Mouse (Mus musculus): ENCODE results near the gene Srsf9. TPM values are rescaled to one million over a fixed set of nuclear protein-coding genes. Genes with fewer than 3 reads are reported as not detected.

The Srsf9 gene
- 396 and 421 TPM in 2 replicates for polyA plus RNA-seq (2016; fragmentation: Nextera tagmentation; extraction: Ambion mirVana)

- Histone ChIP-seq H3K27ac (replicated peaks) (peak within 1 kb of the TSS; percentile 98), H3K9me3 (replicated peaks) (no peaks in the 10 kb centered on the region), H3K36me3 (peaks cover 34% of the 10 kb centered on the region), H3K27me3 (ENCODE audit: low read depth, poor library complexity, severe bottlenecking) (no peaks in the 10 kb centered on the region), H3K4me1 (peaks cover 37% of the 10 kb centered on the region), H3K4me3 (peak within 1 kb of the TSS; percentile 79)
- peak; percentile 95 for DNase-seq (ENCODE audit: low spot score)
- WGBS: under 1% methylated on average over 92 of the region's 97 CpGs
These were observed at the start of gene Srsf9 for GRCm38 (mm10) chr5:115326875-115327609. Gene Srsf9 (plus strand): TSS chr5:115327177.

- DNase-seq (ENCODE audit: low spot score): no peak
- H3K4me1 ChIP-seq: peaks cover 23% of the 10 kb centered on the region
- 90% methylated on average over 1 of the region's 1 CpGs for WGBS
- peaks cover 2% of the 10 kb centered on the region for H3K36me3 ChIP-seq
- H3K27ac ChIP-seq (replicated peaks): no peak overlapping the region
- H3K4me3 ChIP-seq: no peak overlapping the region
- H3K9me3 ChIP-seq (replicated peaks): no peaks in the 10 kb centered on the region
- H3K27me3 ChIP-seq (ENCODE audit: low read depth, poor library complexity, severe bottlenecking): no peaks in the 10 kb centered on the region
These were observed 48.9 kb upstream of the Srsf9 start for GRCm38 (mm10) chr5:115278053-115278452.

GRCm38 (mm10) chr5:115278785-115279184 is 48.2 kb upstream of the Srsf9 start:
- Histone ChIP-seq H3K27ac (replicated peaks) (no peak overlapping the region), H3K27me3 (ENCODE audit: low read depth, poor library complexity, severe bottlenecking) (no peaks in the 10 kb centered on the region), H3K9me3 (replicated peaks) (no peaks in the 10 kb centered on the region), H3K4me1 (peaks cover 16% of the 10 kb centered on the region), H3K4me3 (no peak overlapping the region), H3K36me3 (peaks cover 9% of the 10 kb centered on the region)
- 77% methylated on average over 2 of the region's 2 CpGs for WGBS
- DNase-seq (ENCODE audit: low spot score): no peak

- Histone ChIP-seq H3K9me3 (replicated peaks) (no peaks in the 10 kb centered on the region), H3K4me1 (peaks cover 13% of the 10 kb centered on the region), H3K27ac (replicated peaks) (peak within 1 kb of the TSS; percentile 87), H3K4me3 (peak within 1 kb of the TSS; percentile 97), H3K27me3 (ENCODE audit: low read depth, poor library complexity, severe bottlenecking) (no peaks in the 10 kb centered on the region), H3K36me3 (peaks cover 15% of the 10 kb centered on the region)
- WGBS: 3% methylated on average over 45 of the region's 45 CpGs
- peak; percentile 81 for DNase-seq (ENCODE audit: low spot score)
These were observed 47.5 kb upstream of the Srsf9 start, which contains the start of gene Coq5 for GRCm38 (mm10) chr5:115279226-115280049. Gene Coq5 (plus strand): TSS chr5:115279666.

GRCm38 (mm10) chr5:115280050-115280687 is 46.8 kb upstream of the Srsf9 start:
- DNase-seq (ENCODE audit: low spot score): no peak
- Histone ChIP-seq H3K4me3 (peak overlapping the region; percentile 97), H3K27ac (replicated peaks) (peak overlapping the region; percentile 87), H3K36me3 (peaks cover 22% of the 10 kb centered on the region), H3K27me3 (ENCODE audit: low read depth, poor library complexity, severe bottlenecking) (no peaks in the 10 kb centered on the region), H3K9me3 (replicated peaks) (no peaks in the 10 kb centered on the region), H3K4me1 (peaks cover 13% of the 10 kb centered on the region)
- 14% methylated on average over 17 of the region's 17 CpGs for WGBS

- Histone ChIP-seq H3K4me3 (no peak overlapping the region), H3K27ac (replicated peaks) (no peak overlapping the region), H3K9me3 (replicated peaks) (no peaks in the 10 kb centered on the region), H3K4me1 (peaks cover 13% of the 10 kb centered on the region), H3K36me3 (peaks cover 60% of the 10 kb centered on the region), H3K27me3 (ENCODE audit: low read depth, poor library complexity, severe bottlenecking) (no peaks in the 10 kb centered on the region)
- no peak for DNase-seq (ENCODE audit: low spot score)
- WGBS: 96% methylated on average over 3 of the region's 3 CpGs
These were observed 42.2 kb upstream of the Srsf9 start for GRCm38 (mm10) chr5:115284735-115285134.

- no peak for DNase-seq (ENCODE audit: low spot score)
- WGBS: 92% methylated on average over 8 of the region's 8 CpGs
- Histone ChIP-seq H3K36me3 (peaks cover 98% of the 10 kb centered on the region), H3K9me3 (replicated peaks) (no peaks in the 10 kb centered on the region), H3K4me3 (no peak overlapping the region), H3K4me1 (peaks cover 13% of the 10 kb centered on the region), H3K27me3 (ENCODE audit: low read depth, poor library complexity, severe bottlenecking) (no peaks in the 10 kb centered on the region), H3K27ac (replicated peaks) (no peak overlapping the region)
These were observed 32.8 kb upstream of the Srsf9 start for GRCm38 (mm10) chr5:115294173-115294572.

- Histone ChIP-seq H3K36me3 (peaks cover 83% of the 10 kb centered on the region), H3K27ac (replicated peaks) (no peak overlapping the region), H3K27me3 (ENCODE audit: low read depth, poor library complexity, severe bottlenecking) (no peaks in the 10 kb centered on the region), H3K4me1 (peaks cover 24% of the 10 kb centered on the region), H3K9me3 (replicated peaks) (no peaks in the 10 kb centered on the region), H3K4me3 (no peak overlapping the region)
- no peak for DNase-seq (ENCODE audit: low spot score)
- WGBS: 91% methylated on average over 10 of the region's 10 CpGs
These were observed 30.6 kb upstream of the Srsf9 start for GRCm38 (mm10) chr5:115296347-115296746.

GRCm38 (mm10) chr5:115300035-115300744 is 26.8 kb upstream of the Srsf9 start:
- peaks cover 31% of the 10 kb centered on the region for H3K4me1 ChIP-seq
- peak overlapping the region; percentile 93 for H3K27ac ChIP-seq (replicated peaks)
- WGBS: 2% methylated on average over 46 of the region's 46 CpGs
- peak overlapping the region; percentile 94 for H3K4me3 ChIP-seq
- peak; percentile 70 for DNase-seq (ENCODE audit: low spot score)
- H3K27me3 ChIP-seq (ENCODE audit: low read depth, poor library complexity, severe bottlenecking): peaks cover 17% of the 10 kb centered on the region
- peaks cover 46% of the 10 kb centered on the region for H3K36me3 ChIP-seq
- H3K9me3 ChIP-seq (replicated peaks): no peaks in the 10 kb centered on the region

GRCm38 (mm10) chr5:115300792-115301614 is 26.0 kb upstream of the Srsf9 start, which contains the start of gene Dynll1:
Gene Dynll1 (minus strand): TSS chr5:115300999.
- 1% methylated on average over 65 of the region's 66 CpGs for WGBS
- peaks cover 37% of the 10 kb centered on the region for H3K36me3 ChIP-seq
- H3K27ac ChIP-seq (replicated peaks): peak within 1 kb of the TSS; percentile 93
- peaks cover 31% of the 10 kb centered on the region for H3K4me1 ChIP-seq
- peak within 1 kb of the TSS; percentile 94 for H3K4me3 ChIP-seq
- peak; percentile 99 for DNase-seq (ENCODE audit: low spot score)
- H3K27me3 ChIP-seq (ENCODE audit: low read depth, poor library complexity, severe bottlenecking): peaks cover 17% of the 10 kb centered on the region
- H3K9me3 ChIP-seq (replicated peaks): no peaks in the 10 kb centered on the region

- peak overlapping the region; percentile 93 for H3K27ac ChIP-seq (replicated peaks)
- peaks cover 31% of the 10 kb centered on the region for H3K36me3 ChIP-seq
- 34% methylated on average over 13 of the region's 13 CpGs for WGBS
- H3K27me3 ChIP-seq (ENCODE audit: low read depth, poor library complexity, severe bottlenecking): peaks cover 17% of the 10 kb centered on the region
- DNase-seq (ENCODE audit: low spot score): no peak
- peak overlapping the region; percentile 94 for H3K4me3 ChIP-seq
- no peaks in the 10 kb centered on the region for H3K9me3 ChIP-seq (replicated peaks)
- peaks cover 31% of the 10 kb centered on the region for H3K4me1 ChIP-seq
These were observed 25.4 kb upstream of the Srsf9 start for GRCm38 (mm10) chr5:115301615-115302014.
